ENCODE assay signal across 31 mouse cellular contexts in the genomic region with DNA sequence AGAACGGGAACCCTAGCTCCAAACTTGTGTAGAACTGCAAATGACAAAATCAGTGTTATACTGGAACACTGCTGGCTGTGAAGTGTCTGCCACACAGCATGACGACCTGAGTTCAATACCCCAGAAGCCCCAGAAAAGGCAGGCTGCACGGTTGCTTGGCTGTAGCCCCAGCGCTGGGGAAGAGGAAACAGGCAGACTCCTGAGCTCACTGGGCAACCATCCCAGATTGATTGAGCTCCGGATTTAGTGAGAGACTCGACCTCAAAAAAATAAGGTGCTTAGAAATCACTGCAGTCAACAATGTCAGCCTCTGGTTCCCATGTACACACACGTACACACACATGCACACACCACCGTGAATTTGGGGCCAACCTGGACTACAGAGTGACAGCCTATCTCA. TPM values are rescaled to one million over a fixed set of nuclear protein-coding genes. Genes with fewer than 3 reads are reported as not detected.
DNase-seq lines count a peak whose midpoint lies in the region; ATAC-seq and TF ChIP-seq lines count a peak whose summit lies in the region.
"Had no signal": no experiment of that assay in that cellular context is flagged by ENCODE, and none has a peak within 500 bp of the region (broad histone marks: within the 10 kb centered on the region; RNA-seq: fewer than 3 reads in every experiment).

No protein-coding gene starts in this region.

- H3K9me3 ChIP-seq in embryonic facial prominence, embryonic 13.5 days: no peaks in the 10 kb centered on the region
- no peaks in the 10 kb centered on the region for H3K9me3 ChIP-seq in embryonic facial prominence, embryonic 10.5 days
- H3K9me3 ChIP-seq: forebrain, embryonic 13.5 days; heart, embryonic 10.5 days; heart, embryonic 13.5 days had no signal

- no peak for TF ChIP-seq CTCF in layer of hippocampus, adult 2 months (conservative IDR thresholded peaks at IDR 0.05)
- no peak for TF ChIP-seq CTCF in brain, embryonic 14.5 days (IDR thresholded peaks at IDR 0.05; ENCODE audit: borderline replicate concordance, extremely low read depth, insufficient read depth, insufficient read length)

- H3K27ac ChIP-seq in embryonic facial prominence, embryonic 13.5 days: peak overlapping the region; percentile 39; the same call in 1 of the 2 replicates
- H3K27ac ChIP-seq in embryonic facial prominence, embryonic 10.5 days (replicated peaks): no peak overlapping the region
- 0 out of 2 replicates have a peak overlapping the region, but pooled peaks have one; percentile 14 for H3K27ac ChIP-seq in layer of hippocampus, adult 2 months
- H3K27ac ChIP-seq: forebrain, embryonic 13.5 days; gastrocnemius, adult 2 months; heart, adult 2 months; heart, embryonic 10.5 days; heart, embryonic 13.5 days; hindbrain, embryonic 14.5 days; hindbrain, postnatal 0 days had no signal

- no peak for ATAC-seq in embryonic facial prominence, embryonic 13.5 days (ENCODE audit: insufficient number of reproducible peaks, insufficient read depth, low FRiP score, low TSS enrichment, low read depth)
- ATAC-seq: activated CD4-positive, CD25-positive, alpha-beta regulatory T cell, adult 4 months; CD4-positive, CD25-positive, alpha-beta regulatory T cell, adult 4 months; forebrain, embryonic 13.5 days; forebrain, postnatal 0 days; hindbrain, postnatal 0 days; inflammation-experienced regulatory T-cells, adult 6 months; intestine, embryonic 16.5 days had no signal

- no peaks in the 10 kb centered on the region for H3K27me3 ChIP-seq in embryonic facial prominence, embryonic 13.5 days
- no peaks in the 10 kb centered on the region for H3K27me3 ChIP-seq in embryonic facial prominence, embryonic 10.5 days (replicated peaks; ENCODE audit: low read depth, poor library complexity, severe bottlenecking)
- H3K27me3 ChIP-seq: forebrain, embryonic 13.5 days had no signal

- H3K4me3 ChIP-seq in embryonic facial prominence, embryonic 13.5 days: no peak overlapping the region
- H3K4me3 ChIP-seq in embryonic facial prominence, embryonic 10.5 days: no peak overlapping the region
- no peak overlapping the region for H3K4me3 ChIP-seq in layer of hippocampus, adult 2 months
- H3K4me3 ChIP-seq: erythroblast, embryonic 14.5 days; forebrain, embryonic 13.5 days; gastrocnemius, adult 2 months; heart, adult 2 months; heart, embryonic 10.5 days; heart, embryonic 13.5 days had no signal

- no peak overlapping the region for H3K4me2 ChIP-seq in embryonic facial prominence, embryonic 13.5 days
- H3K4me2 ChIP-seq: forebrain, embryonic 13.5 days; heart, embryonic 13.5 days; hindbrain, embryonic 14.5 days had no signal

- no peak for DNase-seq in embryonic facial prominence, embryonic 10.5 days (ENCODE audit: low spot score)
- DNase-seq in layer of hippocampus, adult 2 months (ENCODE audit: low spot score in 2 of 2): no peak
- DNase-seq in layer of hippocampus, adult 9-11 months: no peak
- DNase-seq in brain, embryonic 14.5 days (ENCODE audit: low read depth): peak; percentile 43
- no peak for DNase-seq in gastrocnemius, adult 18-20 months (ENCODE audit: low spot score)
- DNase-seq: adrenal gland, postnatal 10 days; adrenal gland, postnatal 36 days; cerebellum, adult 11-12 months; cerebellum, adult 9-10 months; embryo, embryonic 11 days; forebrain, postnatal 0 days; gastrocnemius, adult 2 months; gastrocnemius, postnatal 14 days; heart, adult 2 months; heart, postnatal 14 days; heart, postnatal 4 days; kidney, adult 18-20 months; kidney, adult 9 months had no signal

- no peak overlapping the region for H3K9ac ChIP-seq in embryonic facial prominence, embryonic 13.5 days
- H3K9ac ChIP-seq: forebrain, embryonic 13.5 days; forebrain, postnatal 0 days; heart, embryonic 13.5 days; hindbrain, embryonic 14.5 days had no signal

- H3K36me3 ChIP-seq in embryonic facial prominence, embryonic 13.5 days: peaks cover 11% of the 10 kb centered on the region
- peaks cover 15% of the 10 kb centered on the region; the same call in 1 of the 2 replicates for H3K36me3 ChIP-seq in embryonic facial prominence, embryonic 10.5 days (replicated peaks)

- H3K4me1 ChIP-seq in embryonic facial prominence, embryonic 13.5 days: peaks cover 29% of the 10 kb centered on the region
- peaks cover 41% of the 10 kb centered on the region for H3K4me1 ChIP-seq in embryonic facial prominence, embryonic 10.5 days

- WGBS in embryonic facial prominence, embryonic 13.5 days: 62% methylated on average over 8 of the region's 8 CpGs
- 81% methylated on average over 8 of the region's 8 CpGs for WGBS in embryonic facial prominence, embryonic 10.5 days

- no peak for TF ChIP-seq POLR2A in brain, embryonic 14.5 days (IDR thresholded peaks at IDR 0.05; ENCODE audit: borderline replicate concordance, extremely low read depth, insufficient read depth, insufficient read length, poor library complexity, severe bottlenecking)

RNA-seq across cellular contexts. Expression of gene Gng13, which starts 51.1 kb away (rescaled TPM):
- 5.8 and 10.3 TPM in 2 replicates for polyA plus RNA-seq in embryonic facial prominence, embryonic 13.5 days (2015; fragmentation: Nextera tagmentation; extraction: Ambion mirVana)
- polyA plus RNA-seq in embryonic facial prominence, embryonic 10.5 days (2016; fragmentation: Nextera tagmentation; extraction: Ambion mirVana): 1.8 and 2.5 TPM in 2 replicates
- 100 to 1,000 TPM; 106 to 122 TPM for total RNA-seq in layer of hippocampus, adult 2 months (2021)
- 0.90 and 1.1 TPM in 2 replicates for polyA plus RNA-seq in brain, embryonic 14.5 days (2012; rRNA removed)
- not detected for total RNA-seq in gastrocnemius, adult 18-20 months (2021)
- total RNA-seq: gastrocnemius, adult 2 months; gastrocnemius, postnatal 14 days had no signal
- polyA plus RNA-seq: activated CD4-positive, CD25-positive, alpha-beta regulatory T cell, adult 4 months; C2C12; CD4-positive, CD25-positive, alpha-beta regulatory T cell, adult 4 months; erythroblast, embryonic 14.5 days; gonadal fat pad, adult 2 months; inflammation-experienced regulatory T-cells, adult 6 months had no signal
